Mouse (Mus musculus): ENCODE results near the gene Avpr2. TPM values are rescaled to one million over a fixed set of nuclear protein-coding genes. Genes with fewer than 3 reads are reported as not detected.

Avpr2 gene
- polyA plus RNA-seq, 1 experiment from 2014 or later, result 0.06 TPM

DNA sequence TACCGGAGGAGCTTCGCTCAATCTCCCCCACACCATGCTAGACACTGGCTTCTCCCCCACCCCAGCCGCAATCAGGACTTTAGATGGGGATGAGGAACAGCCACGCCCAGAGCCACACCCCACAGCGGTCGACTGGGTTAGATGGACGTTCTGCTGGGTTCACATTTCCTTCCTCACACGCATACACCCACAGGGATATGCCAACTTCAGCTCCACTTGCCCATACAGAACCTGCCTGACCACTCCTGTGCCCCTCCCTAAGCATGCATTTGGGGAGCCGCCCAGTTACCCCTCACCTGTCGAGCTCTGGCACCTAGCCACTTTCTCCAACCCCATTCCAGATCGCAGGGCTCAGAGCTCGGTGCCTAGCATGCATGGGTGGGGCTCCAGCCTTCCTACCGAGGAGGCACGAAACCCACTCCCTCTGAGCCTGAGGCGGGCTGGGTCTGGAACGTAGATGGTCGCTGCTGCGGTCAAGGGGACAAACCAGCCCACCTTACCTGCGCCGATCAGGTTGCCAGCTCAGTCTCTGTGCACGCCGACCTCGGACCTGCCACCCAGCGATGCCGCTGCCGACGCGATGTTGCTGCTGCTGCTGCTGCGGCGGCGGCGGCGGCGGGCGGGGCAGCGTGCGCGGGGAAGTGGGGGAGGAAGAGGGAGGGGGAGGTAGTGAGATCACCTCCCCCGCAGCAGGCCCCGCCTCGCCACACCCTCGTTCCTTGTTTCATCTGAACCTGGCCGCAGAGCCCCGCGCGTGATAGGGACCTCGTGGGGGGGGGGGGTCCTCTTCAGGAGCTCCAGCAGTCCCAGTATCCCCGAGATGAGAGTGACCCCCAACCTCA is 11.5 kb upstream of the Avpr2 start:
- peak overlapping the region; percentile 50 for H3K4me2 ChIP-seq
- H3K9me3 ChIP-seq (replicated peaks), result no peaks in the 10 kb centered on the region
- H3K27me3 ChIP-seq, result peaks cover 35% of the 10 kb centered on the region
- no peak for DNase-seq
- peaks cover 5% of the 10 kb centered on the region; the same call in 1 of the 2 replicates for H3K4me1 ChIP-seq (replicated peaks)
- no peaks in the 10 kb centered on the region for H3K36me3 ChIP-seq
- H3K4me3 ChIP-seq (replicated peaks), result peak overlapping the region; percentile 37
- no peak overlapping the region for H3K9ac ChIP-seq
- H3K27ac ChIP-seq, result no peak overlapping the region
- WGBS (ENCODE audit: insufficient replicate concordance), result 13% methylated on average over 44 of the region's 48 CpGs
- ATAC-seq (ENCODE audit: low read depth), result no peak

DNA sequence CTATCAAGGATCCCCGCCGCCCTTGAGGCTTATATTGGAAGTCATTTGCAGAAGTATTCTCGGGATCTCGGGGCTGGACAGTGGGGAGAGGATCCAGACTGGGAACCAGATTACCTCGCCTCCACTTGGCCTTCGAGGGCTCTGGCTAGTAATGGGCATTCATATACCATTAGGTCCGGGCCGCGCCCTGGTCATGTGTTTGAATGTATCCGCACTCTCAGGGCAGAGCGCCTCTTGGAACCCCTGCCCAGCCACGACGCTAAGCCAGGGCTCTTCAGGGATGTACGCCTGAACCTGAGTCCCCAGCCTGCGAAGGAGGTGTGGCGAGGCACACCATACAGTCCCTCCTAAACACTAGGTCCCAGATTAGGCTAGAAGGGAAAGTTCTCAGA is 10.9 kb upstream of the Avpr2 start:
- H3K36me3 ChIP-seq, result no peaks in the 10 kb centered on the region
- 26% methylated on average over 16 of the region's 16 CpGs for WGBS (ENCODE audit: insufficient replicate concordance)
- no peak for DNase-seq
- peak overlapping the region; percentile 37 for H3K4me3 ChIP-seq (replicated peaks)
- H3K4me2 ChIP-seq, result peak overlapping the region; percentile 50
- H3K9ac ChIP-seq, result no peak overlapping the region
- H3K9me3 ChIP-seq (replicated peaks), result no peaks in the 10 kb centered on the region
- no peak for ATAC-seq (ENCODE audit: low read depth)
- peaks cover 5% of the 10 kb centered on the region; the same call in 1 of the 2 replicates for H3K4me1 ChIP-seq (replicated peaks)
- no peak overlapping the region for H3K27ac ChIP-seq
- H3K27me3 ChIP-seq, result peaks cover 35% of the 10 kb centered on the region

DNA sequence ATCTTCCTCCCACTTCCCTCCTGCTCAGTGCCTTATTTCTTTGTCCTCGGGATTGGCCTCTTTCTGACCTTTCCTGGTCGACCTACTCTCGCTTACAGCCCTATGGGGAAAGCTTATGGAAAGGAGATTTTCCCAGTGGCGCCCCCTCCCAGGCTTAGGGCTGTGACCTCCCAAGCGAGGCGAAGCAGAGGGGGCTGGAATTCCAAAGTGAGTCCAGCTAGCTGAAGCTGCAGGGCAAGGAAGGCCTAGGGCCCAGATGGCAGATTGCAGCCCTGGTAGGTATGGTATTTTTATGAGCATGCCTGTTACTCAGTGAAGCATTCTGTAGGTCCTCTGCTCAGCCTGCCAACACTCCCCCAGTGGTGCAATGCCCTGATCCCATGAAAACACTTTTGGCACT is 10.4 kb upstream of the Avpr2 start:
- DNase-seq (no peak), ATAC-seq (ENCODE audit: low read depth) (no peak)
- H3K27me3 ChIP-seq, result peaks cover 35% of the 10 kb centered on the region
- no peak overlapping the region for H3K27ac ChIP-seq
- no peak overlapping the region for H3K4me2 ChIP-seq
- no peaks in the 10 kb centered on the region for H3K9me3 ChIP-seq (replicated peaks)
- H3K36me3 ChIP-seq, result no peaks in the 10 kb centered on the region
- no peak overlapping the region for H3K4me3 ChIP-seq (replicated peaks)
- WGBS (ENCODE audit: insufficient replicate concordance), result 34% methylated on average over 6 of the region's 6 CpGs
- H3K9ac ChIP-seq, result no peak overlapping the region
- H3K4me1 ChIP-seq (replicated peaks), result peaks cover 5% of the 10 kb centered on the region; the same call in 1 of the 2 replicates

DNA sequence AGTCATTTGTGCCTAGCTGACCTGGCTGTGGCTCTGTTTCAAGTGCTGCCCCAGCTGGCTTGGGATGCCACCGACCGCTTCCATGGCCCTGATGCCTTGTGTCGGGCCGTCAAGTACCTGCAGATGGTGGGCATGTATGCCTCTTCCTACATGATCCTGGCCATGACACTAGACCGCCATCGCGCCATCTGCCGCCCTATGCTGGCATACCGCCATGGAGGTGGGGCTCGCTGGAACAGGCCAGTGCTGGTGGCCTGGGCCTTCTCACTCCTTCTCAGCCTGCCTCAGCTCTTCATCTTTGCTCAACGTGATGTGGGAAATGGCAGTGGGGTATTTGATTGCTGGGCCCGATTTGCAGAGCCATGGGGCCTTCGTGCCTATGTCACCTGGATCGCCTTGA is 931 bp downstream of the Avpr2 start:
- whole genome bisulfite sequencing (ENCODE audit: insufficient replicate concordance), result 74% methylated on average over 14 of the region's 14 CpGs
- ATAC-seq (ENCODE audit: low read depth), result no peak

DNA sequence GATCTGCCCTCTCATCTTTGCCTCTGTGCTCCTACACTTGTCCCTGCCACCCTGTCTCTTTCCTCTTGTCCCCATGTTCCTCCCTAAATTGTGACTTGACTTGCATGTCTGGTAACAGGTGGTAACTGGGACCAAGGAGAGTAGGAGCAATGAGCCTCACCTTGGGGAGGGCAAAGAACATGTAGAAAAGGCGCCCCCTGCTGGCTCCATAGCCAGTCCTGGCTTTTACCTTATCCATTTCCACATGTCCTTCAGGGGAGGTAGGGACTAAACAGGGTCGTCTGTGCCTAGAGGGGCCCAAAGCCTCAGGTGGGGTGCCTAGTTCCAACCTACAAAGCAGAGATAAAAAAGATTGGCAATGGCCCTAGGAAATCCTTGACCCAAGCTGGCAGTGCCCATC is 3.8 kb downstream of the Avpr2 start, which contains the start of gene L1cam:
TSS of gene L1cam (minus strand) at position 387 of the 400 bp plus-strand sequence.
- WGBS (ENCODE audit: insufficient replicate concordance), result 17% methylated on average over 2 of the region's 2 CpGs
- Histone ChIP-seq H3K4me2 (no peak within 1 kb of the TSS), H3K27me3 (no peaks in the 10 kb centered on the region), H3K4me1 (replicated peaks) (no peaks in the 10 kb centered on the region), H3K36me3 (no peaks in the 10 kb centered on the region), H3K9ac (no peak within 1 kb of the TSS), H3K9me3 (replicated peaks) (no peaks in the 10 kb centered on the region), H3K4me3 (replicated peaks) (no peak within 1 kb of the TSS), H3K27ac (no peak within 1 kb of the TSS)
- ATAC-seq (ENCODE audit: low read depth) (no peak), DNase-seq (no peak)

More for the DNA sequence above, 931 bp downstream of the Avpr2 start:
- Histone ChIP-seq H3K9ac (no peak overlapping the region), H3K4me1 (replicated peaks) (no peaks in the 10 kb centered on the region), H3K27me3 (no peaks in the 10 kb centered on the region), H3K27ac (no peak overlapping the region), H3K4me2 (no peak overlapping the region), H3K36me3 (no peaks in the 10 kb centered on the region), H3K9me3 (replicated peaks) (no peaks in the 10 kb centered on the region), H3K4me3 (replicated peaks) (no peak overlapping the region)
- no peak for DNase-seq

DNA sequence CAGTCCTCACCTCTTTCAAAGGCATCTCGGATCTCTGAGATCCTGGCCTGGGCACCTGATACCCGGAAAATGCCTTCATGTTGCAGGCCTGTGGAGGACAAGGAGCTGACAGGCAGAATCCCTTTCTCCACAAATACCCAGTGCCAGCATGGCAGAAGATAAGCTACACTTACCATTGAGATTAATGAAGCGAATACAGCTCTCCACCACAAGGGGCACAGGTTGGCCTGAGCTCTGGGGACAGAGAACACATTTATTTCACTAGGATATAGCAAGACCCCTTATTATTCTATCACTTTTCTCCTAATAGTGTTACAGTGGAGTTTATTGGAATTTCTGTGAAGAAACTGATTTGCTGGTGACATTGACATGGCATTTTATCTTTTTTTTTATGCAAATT is 6.1 kb downstream of the Avpr2 start:
- Histone ChIP-seq H3K4me2 (no peak overlapping the region), H3K27ac (no peak overlapping the region)
- WGBS (ENCODE audit: insufficient replicate concordance), result 50% methylated on average over 3 of the region's 3 CpGs

DNA sequence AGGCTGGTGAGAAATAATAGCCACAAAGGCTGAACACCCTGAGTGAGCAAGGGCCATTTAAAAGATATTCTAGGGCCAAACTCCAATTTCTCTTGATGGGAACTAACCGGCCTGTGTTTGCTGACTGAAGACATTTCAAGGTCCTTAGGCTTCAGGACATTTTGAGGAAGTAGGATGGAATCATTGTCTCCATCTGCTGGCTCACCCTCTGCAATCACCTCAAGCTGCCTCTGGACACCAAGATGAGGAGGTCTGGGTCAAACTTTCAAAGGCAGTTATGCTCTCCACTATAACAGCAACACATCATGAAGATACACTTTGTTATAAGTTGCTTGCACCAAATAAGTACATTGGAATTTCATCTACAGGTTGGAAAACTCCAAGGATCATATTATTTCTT is 18.1 kb downstream of the Avpr2 start:
- Histone ChIP-seq H3K27me3 (no peaks in the 10 kb centered on the region), H3K4me2 (peak overlapping the region; percentile 74), H3K4me3 (replicated peaks) (0 out of 2 replicates have a peak overlapping the region, but pooled peaks have one; percentile 53), H3K9ac (no peak overlapping the region), H3K27ac (no peak overlapping the region; the same call in 1 of the 2 replicates), H3K4me1 (replicated peaks) (peaks cover 44% of the 10 kb centered on the region), H3K36me3 (peaks cover 3% of the 10 kb centered on the region; the same call in 1 of the 2 replicates), H3K9me3 (replicated peaks) (no peaks in the 10 kb centered on the region)
- no peak for ATAC-seq (ENCODE audit: low read depth)
- no peak for DNase-seq
- WGBS (ENCODE audit: insufficient replicate concordance), result 14% methylated on average over 1 of the region's 1 CpGs

More for the DNA sequence above, 6.1 kb downstream of the Avpr2 start:
- ATAC-seq (ENCODE audit: low read depth) (no peak), DNase-seq (no peak)
- Histone ChIP-seq H3K36me3 (no peaks in the 10 kb centered on the region), H3K9me3 (replicated peaks) (no peaks in the 10 kb centered on the region), H3K4me3 (replicated peaks) (no peak overlapping the region), H3K9ac (no peak overlapping the region), H3K4me1 (replicated peaks) (no peaks in the 10 kb centered on the region), H3K27me3 (no peaks in the 10 kb centered on the region)

DNA sequence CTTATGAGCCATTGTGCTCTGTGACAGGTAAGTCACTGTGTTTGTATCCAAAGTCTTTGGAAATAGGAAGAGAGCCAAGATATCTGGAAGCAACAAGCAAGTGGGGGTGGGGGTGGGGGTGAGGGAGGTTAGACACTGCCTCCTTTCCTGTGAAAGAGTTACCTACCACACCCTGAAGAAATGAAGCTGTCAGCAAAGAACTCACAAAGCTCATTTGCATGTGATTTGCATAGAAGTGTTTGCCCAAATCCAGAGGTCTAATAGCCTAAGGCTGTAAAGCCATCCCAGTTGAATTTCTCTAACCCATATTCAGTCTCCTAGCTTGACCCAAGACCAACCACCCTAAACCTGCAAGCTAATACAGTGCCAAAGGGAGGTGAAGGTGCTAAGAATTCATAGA is 18.5 kb downstream of the Avpr2 start:
- H3K4me3 ChIP-seq (replicated peaks), result peak overlapping the region; percentile 53
- DNase-seq (no peak), ATAC-seq (ENCODE audit: low read depth) (no peak)
- no peaks in the 10 kb centered on the region for H3K36me3 ChIP-seq
- peak overlapping the region; percentile 74 for H3K4me2 ChIP-seq
- H3K9me3 ChIP-seq (replicated peaks), result no peaks in the 10 kb centered on the region
- H3K4me1 ChIP-seq (replicated peaks), result peaks cover 45% of the 10 kb centered on the region
- H3K27me3 ChIP-seq, result no peaks in the 10 kb centered on the region
- peak overlapping the region; percentile 69 for H3K9ac ChIP-seq
- H3K27ac ChIP-seq, result peak overlapping the region; percentile 76; the same call in 1 of the 2 replicates

DNA sequence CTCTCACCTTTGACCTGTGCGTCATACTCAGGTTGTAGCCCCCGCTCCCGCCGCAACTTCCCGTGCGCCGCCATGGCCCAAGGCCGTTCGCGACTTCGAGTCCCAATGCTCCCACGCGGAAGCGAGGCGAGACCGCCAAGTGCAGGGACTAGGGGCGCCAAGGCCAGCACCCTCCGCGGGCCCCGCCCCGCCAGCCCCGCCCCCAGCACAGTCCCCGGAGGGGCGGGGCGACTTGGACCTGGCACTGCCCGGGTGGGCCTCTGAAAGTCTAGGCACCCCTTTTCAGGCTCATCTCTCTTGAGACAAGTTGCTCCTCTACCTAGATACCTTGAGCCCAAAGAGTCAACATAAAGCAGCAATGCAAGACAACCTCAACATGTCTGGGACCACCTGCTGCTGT is 19.3 kb downstream of the Avpr2 start:
- no peaks in the 10 kb centered on the region for H3K9me3 ChIP-seq (replicated peaks)
- DNase-seq (peak; percentile 39), ATAC-seq (ENCODE audit: low read depth) (peak; percentile 45; the same call in 1 of the 2 replicates)
- no peaks in the 10 kb centered on the region for H3K27me3 ChIP-seq
- peaks cover 52% of the 10 kb centered on the region for H3K4me1 ChIP-seq (replicated peaks)
- H3K27ac ChIP-seq, result peak overlapping the region; percentile 76
- no peaks in the 10 kb centered on the region for H3K36me3 ChIP-seq
- H3K4me3 ChIP-seq (replicated peaks), result peak overlapping the region; percentile 53
- 8% methylated on average over 21 of the region's 26 CpGs for WGBS (ENCODE audit: insufficient replicate concordance)
- peak overlapping the region; percentile 74 for H3K4me2 ChIP-seq
- peak overlapping the region; percentile 69 for H3K9ac ChIP-seq

DNA sequence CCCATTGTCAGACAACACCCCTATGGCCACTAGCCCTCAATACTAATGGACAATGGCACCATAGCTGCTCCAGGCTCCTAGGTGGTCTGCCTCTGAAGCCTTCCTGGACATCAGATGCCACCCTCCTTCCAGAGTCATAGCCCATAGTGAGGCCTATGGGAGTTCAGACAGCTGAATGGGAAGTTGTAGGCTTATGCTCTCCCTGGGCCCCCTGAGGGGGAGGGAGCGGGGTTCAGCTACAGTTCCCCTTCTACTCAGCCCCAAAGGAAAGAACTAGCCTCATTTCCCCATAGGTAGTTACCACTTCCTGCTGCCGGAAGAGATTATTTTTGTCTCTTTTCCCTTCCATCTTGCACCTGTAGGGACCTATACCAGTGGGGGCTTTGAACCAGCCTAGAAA is 19.7 kb downstream of the Avpr2 start:
- ATAC-seq (ENCODE audit: low read depth) (no peak), DNase-seq (no peak)
- Histone ChIP-seq H3K27ac (peak overlapping the region; percentile 76), H3K4me2 (peak overlapping the region; percentile 74), H3K9ac (no peak overlapping the region), H3K27me3 (no peaks in the 10 kb centered on the region), H3K9me3 (replicated peaks) (no peaks in the 10 kb centered on the region), H3K36me3 (no peaks in the 10 kb centered on the region), H3K4me3 (replicated peaks) (peak overlapping the region; percentile 53; the same call in 1 of the 2 replicates), H3K4me1 (replicated peaks) (peaks cover 53% of the 10 kb centered on the region)
- 46% methylated on average over 2 of the region's 2 CpGs for WGBS (ENCODE audit: insufficient replicate concordance)

DNA sequence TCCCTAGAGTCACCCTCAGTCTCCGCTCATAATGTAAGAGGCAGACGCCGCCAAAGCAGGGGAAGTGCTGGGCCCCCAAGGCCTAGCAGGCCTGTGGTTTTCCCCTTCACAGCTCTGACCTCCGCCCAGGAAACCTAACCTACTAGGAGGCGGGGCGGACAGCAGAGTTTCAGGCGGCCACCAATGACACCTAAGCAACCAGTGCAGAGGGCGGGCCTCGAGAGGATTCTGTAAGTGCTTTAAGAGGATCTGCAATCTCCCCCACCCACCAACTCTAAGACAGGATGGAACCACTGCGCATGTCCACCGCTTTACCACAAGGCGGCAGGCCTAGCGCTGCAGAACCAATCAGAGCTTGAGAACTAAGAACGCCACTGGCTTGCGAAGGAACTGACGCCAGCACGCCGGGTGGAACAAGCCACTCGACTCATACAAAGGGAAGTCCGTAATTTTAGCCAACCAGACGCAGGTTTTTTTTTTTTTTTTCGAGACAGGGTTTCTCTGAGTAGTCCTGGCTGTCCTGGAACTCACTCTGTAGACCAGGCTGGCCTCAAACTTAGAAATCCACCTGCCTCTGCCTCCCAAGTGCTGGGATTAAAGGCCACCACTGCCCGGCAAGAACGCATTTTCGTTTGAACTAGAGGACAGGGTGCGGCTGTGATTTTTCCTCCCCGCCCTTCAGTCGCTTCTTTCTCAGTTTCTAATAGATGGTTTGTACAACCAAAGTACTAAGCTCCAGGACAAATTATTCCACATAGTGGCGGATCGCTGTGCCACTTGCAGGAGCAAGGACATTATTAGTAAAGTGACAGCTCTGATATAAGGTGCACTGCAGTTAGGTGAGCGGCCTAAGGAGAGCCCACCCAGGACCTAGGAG is 23.2 kb downstream of the Avpr2 start:
- Histone ChIP-seq H3K27ac (peak overlapping the region; percentile 82), H3K4me3 (replicated peaks) (peak overlapping the region; percentile 47), H3K36me3 (peaks cover 32% of the 10 kb centered on the region), H3K9ac (peak overlapping the region; percentile 63), H3K9me3 (replicated peaks) (no peaks in the 10 kb centered on the region), H3K27me3 (no peaks in the 10 kb centered on the region), H3K4me2 (peak overlapping the region; percentile 74), H3K4me1 (replicated peaks) (peaks cover 40% of the 10 kb centered on the region)
- ATAC-seq (ENCODE audit: low read depth) (peak; percentile 96), DNase-seq (peak; percentile 89)
- WGBS (ENCODE audit: insufficient replicate concordance), result 23% methylated on average over 31 of the region's 31 CpGs
